Mouse (Mus musculus): ENCODE results near the gene Tchhl1. TPM values are rescaled to one million over a fixed set of nuclear protein-coding genes. Genes with fewer than 3 reads are reported as not detected.
"Not testable (repeated sequence)": the region's sequence is repeated elsewhere in the genome, so short reads cannot be mapped to it uniquely, and the experiment has no call there.

The Tchhl1 gene
- polyA plus RNA-seq, 1 experiment from 2014 or later = not detected

GRCm38 (mm10) chr3:93493992-93494391 lies 25.4 kb downstream of the Tchhl1 start:
- peak; percentile 95 for DNase-seq (ENCODE audit: low spot score)
- under 1% methylated on average over 4 of the region's 4 CpGs for WGBS
- Histone ChIP-seq H3K4me2 (replicated peaks) (no peak overlapping the region), H3K9ac (no peak overlapping the region), H3K4me3 (replicated peaks; ENCODE audit: low read length) (no peak overlapping the region), H3K9me3 (ENCODE audit: control insufficient read depth, low read length) (no peaks in the 10 kb centered on the region), H3K36me3 (replicated peaks; ENCODE audit: control insufficient read depth, insufficient read depth) (no peaks in the 10 kb centered on the region), H3K27me3 (ENCODE audit: control insufficient read depth, insufficient read depth, low read length) (no peaks in the 10 kb centered on the region; the same call in 1 of the 2 replicates), H3K27ac (no peak overlapping the region), H3K4me1 (replicated peaks; ENCODE audit: control insufficient read depth, insufficient read depth, low read length) (no peaks in the 10 kb centered on the region)
- ATAC-seq (ENCODE audit: low FRiP score) = peak; percentile 90

- not testable (repeated sequence) for H3K27me3 ChIP-seq (ENCODE audit: control insufficient read depth, insufficient read depth, low read length); H3K36me3 ChIP-seq (replicated peaks; ENCODE audit: control insufficient read depth, insufficient read depth); H3K4me3 ChIP-seq (replicated peaks; ENCODE audit: low read length); H3K4me1 ChIP-seq (replicated peaks; ENCODE audit: control insufficient read depth, insufficient read depth, low read length); DNase-seq (ENCODE audit: low spot score); H3K4me2 ChIP-seq (replicated peaks); H3K27ac ChIP-seq; H3K9ac ChIP-seq; H3K9me3 ChIP-seq (ENCODE audit: control insufficient read depth, low read length); ATAC-seq (ENCODE audit: low FRiP score)
- WGBS = 30% methylated on average over 5 of the region's 5 CpGs
Observed at GRCm38 (mm10) chr3:93494774-93495173, 26.2 kb downstream of the Tchhl1 start.

GRCm38 (mm10) chr3:93497131-93497530 lies 28.6 kb downstream of the Tchhl1 start:
- ATAC-seq (ENCODE audit: low FRiP score) = no peak
- no peak for DNase-seq (ENCODE audit: low spot score)
- 75% methylated on average over 3 of the region's 3 CpGs for WGBS
- Histone ChIP-seq H3K27me3 (ENCODE audit: control insufficient read depth, insufficient read depth, low read length) (no peaks in the 10 kb centered on the region; the same call in 1 of the 2 replicates), H3K9me3 (ENCODE audit: control insufficient read depth, low read length) (peaks cover 2% of the 10 kb centered on the region; the same call in 1 of the 2 replicates), H3K9ac (no peak overlapping the region), H3K4me1 (replicated peaks; ENCODE audit: control insufficient read depth, insufficient read depth, low read length) (no peaks in the 10 kb centered on the region), H3K4me2 (replicated peaks) (no peak overlapping the region), H3K4me3 (replicated peaks; ENCODE audit: low read length) (no peak overlapping the region), H3K27ac (no peak overlapping the region), H3K36me3 (replicated peaks; ENCODE audit: control insufficient read depth, insufficient read depth) (no peaks in the 10 kb centered on the region)

GRCm38 (mm10) chr3:93499129-93499528 lies 30.6 kb downstream of the Tchhl1 start:
- Histone ChIP-seq H3K4me1 (replicated peaks; ENCODE audit: control insufficient read depth, insufficient read depth, low read length) (no peaks in the 10 kb centered on the region), H3K36me3 (replicated peaks; ENCODE audit: control insufficient read depth, insufficient read depth) (no peaks in the 10 kb centered on the region), H3K27me3 (ENCODE audit: control insufficient read depth, insufficient read depth, low read length) (no peaks in the 10 kb centered on the region; the same call in 1 of the 2 replicates), H3K4me2 (replicated peaks) (no peak overlapping the region), H3K9ac (no peak overlapping the region), H3K4me3 (replicated peaks; ENCODE audit: low read length) (no peak overlapping the region), H3K27ac (no peak overlapping the region), H3K9me3 (ENCODE audit: control insufficient read depth, low read length) (peaks cover 8% of the 10 kb centered on the region; the same call in 1 of the 2 replicates)
- DNase-seq (ENCODE audit: low spot score) = no peak
- ATAC-seq (ENCODE audit: low FRiP score) = no peak

GRCm38 (mm10) chr3:93504536-93505189 lies 36.1 kb downstream of the Tchhl1 start:
- no peak overlapping the region for H3K9ac ChIP-seq
- DNase-seq (ENCODE audit: low spot score) = no peak
- H3K4me2 ChIP-seq (replicated peaks) = no peak overlapping the region
- no peak overlapping the region for H3K4me3 ChIP-seq (replicated peaks; ENCODE audit: low read length)
- 75% methylated on average over 7 of the region's 7 CpGs for WGBS
- no peaks in the 10 kb centered on the region for H3K36me3 ChIP-seq (replicated peaks; ENCODE audit: control insufficient read depth, insufficient read depth)
- peaks cover 8% of the 10 kb centered on the region; the same call in 1 of the 2 replicates for H3K9me3 ChIP-seq (ENCODE audit: control insufficient read depth, low read length)
- no peaks in the 10 kb centered on the region for H3K27me3 ChIP-seq (ENCODE audit: control insufficient read depth, insufficient read depth, low read length)
- ATAC-seq (ENCODE audit: low FRiP score) = no peak
- H3K27ac ChIP-seq = no peak overlapping the region
- no peaks in the 10 kb centered on the region for H3K4me1 ChIP-seq (replicated peaks; ENCODE audit: control insufficient read depth, insufficient read depth, low read length)

GRCm38 (mm10) chr3:93505960-93506863 lies 37.7 kb downstream of the Tchhl1 start:
- DNase-seq (ENCODE audit: low spot score) = no peak
- peak overlapping the region; percentile 22; the same call in 1 of the 2 replicates for H3K4me2 ChIP-seq (replicated peaks)
- 49% methylated on average over 30 of the region's 30 CpGs for WGBS
- no peak overlapping the region for H3K9ac ChIP-seq
- no peaks in the 10 kb centered on the region for H3K27me3 ChIP-seq (ENCODE audit: control insufficient read depth, insufficient read depth, low read length)
- H3K4me3 ChIP-seq (replicated peaks; ENCODE audit: low read length) = no peak overlapping the region
- no peaks in the 10 kb centered on the region for H3K4me1 ChIP-seq (replicated peaks; ENCODE audit: control insufficient read depth, insufficient read depth, low read length)
- ATAC-seq (ENCODE audit: low FRiP score) = no peak
- no peaks in the 10 kb centered on the region for H3K36me3 ChIP-seq (replicated peaks; ENCODE audit: control insufficient read depth, insufficient read depth)
- peaks cover 8% of the 10 kb centered on the region; the same call in 1 of the 2 replicates for H3K9me3 ChIP-seq (ENCODE audit: control insufficient read depth, low read length)
- H3K27ac ChIP-seq = no peak overlapping the region

GRCm38 (mm10) chr3:93506881-93507325 lies 38.3 kb downstream of the Tchhl1 start:
- WGBS = 81% methylated on average over 5 of the region's 5 CpGs
- no peak overlapping the region for H3K4me2 ChIP-seq (replicated peaks)
- H3K27ac ChIP-seq = no peak overlapping the region
- no peak overlapping the region for H3K9ac ChIP-seq
- H3K9me3 ChIP-seq (ENCODE audit: control insufficient read depth, low read length) = peaks cover 8% of the 10 kb centered on the region; the same call in 1 of the 2 replicates
- no peaks in the 10 kb centered on the region for H3K36me3 ChIP-seq (replicated peaks; ENCODE audit: control insufficient read depth, insufficient read depth)
- DNase-seq (ENCODE audit: low spot score) (no peak), ATAC-seq (ENCODE audit: low FRiP score) (no peak)
- H3K4me1 ChIP-seq (replicated peaks; ENCODE audit: control insufficient read depth, insufficient read depth, low read length) = no peaks in the 10 kb centered on the region
- H3K4me3 ChIP-seq (replicated peaks; ENCODE audit: low read length) = no peak overlapping the region
- H3K27me3 ChIP-seq (ENCODE audit: control insufficient read depth, insufficient read depth, low read length) = no peaks in the 10 kb centered on the region

GRCm38 (mm10) chr3:93509301-93509700 lies 40.7 kb downstream of the Tchhl1 start:
- DNase-seq (ENCODE audit: low spot score) (no peak), ATAC-seq (ENCODE audit: low FRiP score) (no peak)
- no peak overlapping the region for H3K4me3 ChIP-seq (replicated peaks; ENCODE audit: low read length)
- H3K27ac ChIP-seq = no peak overlapping the region
- no peaks in the 10 kb centered on the region for H3K4me1 ChIP-seq (replicated peaks; ENCODE audit: control insufficient read depth, insufficient read depth, low read length)
- H3K27me3 ChIP-seq (ENCODE audit: control insufficient read depth, insufficient read depth, low read length) = no peaks in the 10 kb centered on the region
- 81% methylated on average over 1 of the region's 1 CpGs for WGBS
- no peak overlapping the region for H3K4me2 ChIP-seq (replicated peaks)
- H3K9ac ChIP-seq = no peak overlapping the region
- no peaks in the 10 kb centered on the region for H3K9me3 ChIP-seq (ENCODE audit: control insufficient read depth, low read length)
- H3K36me3 ChIP-seq (replicated peaks; ENCODE audit: control insufficient read depth, insufficient read depth) = no peaks in the 10 kb centered on the region

GRCm38 (mm10) chr3:93511036-93511435 lies 42.5 kb downstream of the Tchhl1 start:
- no peaks in the 10 kb centered on the region for H3K27me3 ChIP-seq (ENCODE audit: control insufficient read depth, insufficient read depth, low read length)
- DNase-seq (ENCODE audit: low spot score) = no peak
- H3K9me3 ChIP-seq (ENCODE audit: control insufficient read depth, low read length) = no peaks in the 10 kb centered on the region
- H3K4me3 ChIP-seq (replicated peaks; ENCODE audit: low read length) = no peak overlapping the region
- H3K36me3 ChIP-seq (replicated peaks; ENCODE audit: control insufficient read depth, insufficient read depth) = no peaks in the 10 kb centered on the region
- H3K4me2 ChIP-seq (replicated peaks) = no peak overlapping the region
- ATAC-seq (ENCODE audit: low FRiP score) = no peak
- no peaks in the 10 kb centered on the region for H3K4me1 ChIP-seq (replicated peaks; ENCODE audit: control insufficient read depth, insufficient read depth, low read length)
- no peak overlapping the region for H3K9ac ChIP-seq
- no peak overlapping the region for H3K27ac ChIP-seq
- 87% methylated on average over 1 of the region's 1 CpGs for WGBS
